Mouse (Mus musculus): ENCODE measurements around the gene Ccdc62. TPM values are rescaled to one million over a fixed set of nuclear protein-coding genes. Genes with fewer than 3 reads are reported as not detected.

Ccdc62 gene
- polyA plus RNA-seq, 1 experiment: 4.7 TPM

- Histone ChIP-seq H3ac (ENCODE audit: control insufficient read depth, insufficient read length) (no peak overlapping the region), H3K27me3 (ENCODE audit: control insufficient read depth, insufficient read depth, insufficient read length) (no peaks in the 10 kb centered on the region), H3K36me3 (ENCODE audit: control insufficient read depth, insufficient read depth) (no peaks in the 10 kb centered on the region), H3K79me2 (ENCODE audit: control insufficient read depth, insufficient read depth) (peaks cover 6% of the 10 kb centered on the region), H3K4me3 (no peak overlapping the region), H3K4me2 (ENCODE audit: low read depth) (no peak overlapping the region)
- TF ChIP-seq TCF12 (IDR thresholded peaks at IDR 0.05; ENCODE audit: insufficient read depth, poor library complexity, severe bottlenecking) (no peak), MYOD1 (IDR thresholded peaks at IDR 0.05; ENCODE audit: control insufficient read depth in 1 of 3, insufficient read length in 2 of 3, low read depth in 2 of 3) (peak in 1 of 3 experiments; percentile 50)
Observed at GRCm38 (mm10) chr5:123979221-123979979, 48.9 kb downstream of the Ccdc62 start.

GRCm38 (mm10) chr5:123979980-123980369 lies 49.5 kb downstream of the Ccdc62 start:
- H3K36me3 ChIP-seq (ENCODE audit: control insufficient read depth, insufficient read depth): no peaks in the 10 kb centered on the region
- H3K4me3 ChIP-seq: no peak overlapping the region
- H3K27me3 ChIP-seq (ENCODE audit: control insufficient read depth, insufficient read depth, insufficient read length): no peaks in the 10 kb centered on the region
- no peak overlapping the region for H3ac ChIP-seq (ENCODE audit: control insufficient read depth, insufficient read length)
- H3K79me2 ChIP-seq (ENCODE audit: control insufficient read depth, insufficient read depth): peaks cover 6% of the 10 kb centered on the region
- TF ChIP-seq TCF12 (IDR thresholded peaks at IDR 0.05; ENCODE audit: insufficient read depth, poor library complexity, severe bottlenecking) (no peak), SRF (IDR thresholded peaks at IDR 0.05; ENCODE audit: control insufficient read depth, insufficient read length, low read depth) (no peak), MYOG (IDR thresholded peaks at IDR 0.05; ENCODE audit: control insufficient read depth in 1 of 3, insufficient read depth in 1 of 3, insufficient read length in 2 of 3, low read depth in 2 of 3) (no peak), REST (IDR thresholded peaks at IDR 0.05; ENCODE audit: insufficient read depth, insufficient read length) (no peak), MAX (IDR thresholded peaks at IDR 0.05; ENCODE audit: low read depth) (no peak), USF1 (IDR thresholded peaks at IDR 0.05; ENCODE audit: low read depth) (no peak), TCF3 (IDR thresholded peaks at IDR 0.05; ENCODE audit: insufficient read length, low read depth) (no peak), MYOD1 (IDR thresholded peaks at IDR 0.05; ENCODE audit: control insufficient read depth in 1 of 3, insufficient read length in 2 of 3, low read depth in 2 of 3) (no peak), CEBPB (IDR thresholded peaks at IDR 0.05; ENCODE audit: insufficient read depth, poor library complexity, severe bottlenecking) (no peak), POLR2A (IDR thresholded peaks at IDR 0.05; ENCODE audit: insufficient read length, low read depth) (no peak), E2F4 (IDR thresholded peaks at IDR 0.05; ENCODE audit: insufficient read depth) (no peak), POLR2AphosphoS2 (IDR thresholded peaks at IDR 0.05; ENCODE audit: insufficient read length, low read depth) (no peak)
- H3K4me2 ChIP-seq (ENCODE audit: low read depth): peak overlapping the region; percentile 36

- Histone ChIP-seq H3K4me3 (no peak overlapping the region), H3K36me3 (ENCODE audit: control insufficient read depth, insufficient read depth) (no peaks in the 10 kb centered on the region), H3K4me2 (ENCODE audit: low read depth) (peak overlapping the region; percentile 36), H3ac (ENCODE audit: control insufficient read depth, insufficient read length) (no peak overlapping the region), H3K79me2 (ENCODE audit: control insufficient read depth, insufficient read depth) (peaks cover 6% of the 10 kb centered on the region), H3K27me3 (ENCODE audit: control insufficient read depth, insufficient read depth, insufficient read length) (no peaks in the 10 kb centered on the region)
- TF ChIP-seq MYOG (IDR thresholded peaks at IDR 0.05; ENCODE audit: control insufficient read depth in 1 of 3, insufficient read depth in 1 of 3, insufficient read length in 2 of 3, low read depth in 2 of 3): no peak
- TF ChIP-seq MYOD1 (IDR thresholded peaks at IDR 0.05; ENCODE audit: control insufficient read depth in 1 of 3, insufficient read length in 2 of 3, low read depth in 2 of 3): no peak
- TF ChIP-seq USF1 (IDR thresholded peaks at IDR 0.05; ENCODE audit: low read depth): no peak
- no peak for TF ChIP-seq TCF12 (IDR thresholded peaks at IDR 0.05; ENCODE audit: insufficient read depth, poor library complexity, severe bottlenecking)
- TF ChIP-seq POLR2AphosphoS2 (IDR thresholded peaks at IDR 0.05; ENCODE audit: insufficient read length, low read depth): no peak
- TF ChIP-seq MAX (IDR thresholded peaks at IDR 0.05; ENCODE audit: low read depth): no peak
- TF ChIP-seq SRF (IDR thresholded peaks at IDR 0.05; ENCODE audit: control insufficient read depth, insufficient read length, low read depth): no peak
Observed at GRCm38 (mm10) chr5:123980521-123981249, 50.2 kb downstream of the Ccdc62 start.

- peak overlapping the region; percentile 36 for H3K4me2 ChIP-seq (ENCODE audit: low read depth)
- no peak overlapping the region for H3K4me3 ChIP-seq
- no peaks in the 10 kb centered on the region for H3K36me3 ChIP-seq (ENCODE audit: control insufficient read depth, insufficient read depth)
- no peak for TF ChIP-seq USF1 (IDR thresholded peaks at IDR 0.05; ENCODE audit: low read depth)
- peaks cover 6% of the 10 kb centered on the region for H3K79me2 ChIP-seq (ENCODE audit: control insufficient read depth, insufficient read depth)
- no peak overlapping the region for H3ac ChIP-seq (ENCODE audit: control insufficient read depth, insufficient read length)
- H3K27me3 ChIP-seq (ENCODE audit: control insufficient read depth, insufficient read depth, insufficient read length): no peaks in the 10 kb centered on the region
Observed at GRCm38 (mm10) chr5:123981250-123981554, 50.7 kb downstream of the Ccdc62 start.

GRCm38 (mm10) chr5:123982838-123983237 lies 52.4 kb downstream of the Ccdc62 start:
- Histone ChIP-seq H3K4me3 (no peak overlapping the region), H3K79me2 (ENCODE audit: control insufficient read depth, insufficient read depth) (no peaks in the 10 kb centered on the region), H3K4me2 (ENCODE audit: low read depth) (no peak overlapping the region), H3ac (ENCODE audit: control insufficient read depth, insufficient read length) (no peak overlapping the region), H3K27me3 (ENCODE audit: control insufficient read depth, insufficient read depth, insufficient read length) (no peaks in the 10 kb centered on the region), H3K36me3 (ENCODE audit: control insufficient read depth, insufficient read depth) (no peaks in the 10 kb centered on the region)
- TF ChIP-seq REST (IDR thresholded peaks at IDR 0.05; ENCODE audit: insufficient read depth, insufficient read length): no peak
- no peak for TF ChIP-seq TCF12 (IDR thresholded peaks at IDR 0.05; ENCODE audit: insufficient read depth, poor library complexity, severe bottlenecking)
- TF ChIP-seq POLR2A (IDR thresholded peaks at IDR 0.05; ENCODE audit: insufficient read length, low read depth): no peak
- TF ChIP-seq SRF (IDR thresholded peaks at IDR 0.05; ENCODE audit: control insufficient read depth, insufficient read length, low read depth): no peak
- TF ChIP-seq POLR2AphosphoS2 (IDR thresholded peaks at IDR 0.05; ENCODE audit: insufficient read length, low read depth): no peak
- TF ChIP-seq MYOD1 (IDR thresholded peaks at IDR 0.05; ENCODE audit: control insufficient read depth in 1 of 3, insufficient read length in 2 of 3, low read depth in 2 of 3): no peak
- no peak for TF ChIP-seq MYOG (IDR thresholded peaks at IDR 0.05; ENCODE audit: control insufficient read depth in 1 of 3, insufficient read depth in 1 of 3, insufficient read length in 2 of 3, low read depth in 2 of 3)
- TF ChIP-seq MAX (IDR thresholded peaks at IDR 0.05; ENCODE audit: low read depth): no peak
- TF ChIP-seq E2F4 (IDR thresholded peaks at IDR 0.05; ENCODE audit: insufficient read depth): no peak
- no peak for TF ChIP-seq CEBPB (IDR thresholded peaks at IDR 0.05; ENCODE audit: insufficient read depth, poor library complexity, severe bottlenecking)
- TF ChIP-seq USF1 (IDR thresholded peaks at IDR 0.05; ENCODE audit: low read depth): no peak
- no peak for TF ChIP-seq TCF3 (IDR thresholded peaks at IDR 0.05; ENCODE audit: insufficient read length, low read depth)

Data from myocyte (in vitro differentiated cells).